Mouse (Mus musculus) liver, adult 2 months (tissue): ENCODE measurements around the gene Slc27a5.

ENCODE experiments used
- CTCF ChIP-seq: fragments of 200-500 bp; IDR thresholded peaks from 2 replicates; pipeline ENCODE4 v1.5.1; 2011; ENCODE audit warnings: low read depth, low read length, control low read depth
- POLR2A ChIP-seq: fragments of 200-500 bp; IDR thresholded peaks from 2 replicates; pipeline ENCODE4 v1.6.1; 2011; ENCODE audit warnings: low read length, control low read depth; ENCODE audit not compliant: insufficient read depth; ENCODE audit errors: extremely low read depth

- TF ChIP-seq CTCF = 0 out of 2 replicates have a peak, but pooled peaks have one; percentile 9
- TF ChIP-seq POLR2A = 0 out of 2 replicates have a peak, but pooled peaks have one; percentile 20
Measured at GRCm38 (mm10) chr7:13007341-13008092, 9.5 kb upstream of the Slc27a5 start.
